Mouse (Mus musculus): ENCODE measurements around the gene Cldn13. TPM values are rescaled to one million over a fixed set of nuclear protein-coding genes. Genes with fewer than 3 reads are reported as not detected.
"Not testable (repeated sequence)": the region's sequence is repeated elsewhere in the genome, so short reads cannot be mapped to it uniquely, and the experiment has no call there.

The Cldn13 gene
- polyA plus RNA-seq, 1 experiment: not detected

GRCm38 (mm10) chr5:134947420-134948084, 32.2 kb upstream of the Cldn13 start:
- TF ChIP-seq CTCF (IDR thresholded peaks at IDR 0.05; ENCODE audit: insufficient read depth, low read depth, low read length) (no peak), POLR2A (IDR thresholded peaks at IDR 0.05; ENCODE audit: insufficient read depth, low read depth, low read length) (no peak)
- peaks cover 8% of the 10 kb centered on the region; the same call in 1 of the 2 replicates for H3K4me1 ChIP-seq (ENCODE audit: control insufficient read depth, insufficient read depth, low read length)
- H3K27ac ChIP-seq (ENCODE audit: insufficient read depth, low read depth, low read length): no peak overlapping the region
- WGBS: 77% methylated on average over 5 of the region's 5 CpGs
- H3K4me3 ChIP-seq (ENCODE audit: insufficient read depth, low read depth, low read length): no peak overlapping the region

- 26% methylated on average over 11 of the region's 11 CpGs for WGBS
- Histone ChIP-seq H3K4me1 (ENCODE audit: control insufficient read depth, insufficient read depth, low read length) (peaks cover 8% of the 10 kb centered on the region; the same call in 1 of the 2 replicates), H3K27ac (ENCODE audit: insufficient read depth, low read depth, low read length) (no peak within 1 kb of the TSS), H3K4me3 (ENCODE audit: insufficient read depth, low read depth, low read length) (no peak within 1 kb of the TSS)
- TF ChIP-seq POLR2A (IDR thresholded peaks at IDR 0.05; ENCODE audit: insufficient read depth, low read depth, low read length): no peak
- TF ChIP-seq CTCF (IDR thresholded peaks at IDR 0.05; ENCODE audit: insufficient read depth, low read depth, low read length): no peak
Observed at GRCm38 (mm10) chr5:134946857-134947255, 31.5 kb upstream of the Cldn13 start, which contains the start of gene Cldn4. Gene Cldn4 (minus strand): TSS chr5:134946934.

GRCm38 (mm10) chr5:134946063-134946856, 30.9 kb upstream of the Cldn13 start:
- Histone ChIP-seq H3K4me1 (ENCODE audit: control insufficient read depth, insufficient read depth, low read length) (peaks cover 8% of the 10 kb centered on the region; the same call in 1 of the 2 replicates), H3K27ac (ENCODE audit: insufficient read depth, low read depth, low read length) (no peak overlapping the region), H3K4me3 (ENCODE audit: insufficient read depth, low read depth, low read length) (no peak overlapping the region)
- TF ChIP-seq CTCF (IDR thresholded peaks at IDR 0.05; ENCODE audit: insufficient read depth, low read depth, low read length) (no peak), POLR2A (IDR thresholded peaks at IDR 0.05; ENCODE audit: insufficient read depth, low read depth, low read length) (no peak)
- WGBS: 37% methylated on average over 43 of the region's 43 CpGs

GRCm38 (mm10) chr5:134945266-134945959, 30.1 kb upstream of the Cldn13 start:
- Histone ChIP-seq H3K4me1 (ENCODE audit: control insufficient read depth, insufficient read depth, low read length) (peaks cover 8% of the 10 kb centered on the region; the same call in 1 of the 2 replicates), H3K27ac (ENCODE audit: insufficient read depth, low read depth, low read length) (no peak overlapping the region), H3K4me3 (ENCODE audit: insufficient read depth, low read depth, low read length) (no peak overlapping the region)
- WGBS: 59% methylated on average over 19 of the region's 19 CpGs
- TF ChIP-seq CTCF (IDR thresholded peaks at IDR 0.05; ENCODE audit: insufficient read depth, low read depth, low read length) (no peak), POLR2A (IDR thresholded peaks at IDR 0.05; ENCODE audit: insufficient read depth, low read depth, low read length) (no peak)

GRCm38 (mm10) chr5:134944179-134944578, 28.9 kb upstream of the Cldn13 start:
- 84% methylated on average over 5 of the region's 5 CpGs for WGBS
- Histone ChIP-seq H3K4me1 (ENCODE audit: control insufficient read depth, insufficient read depth, low read length) (peaks cover 8% of the 10 kb centered on the region; the same call in 1 of the 2 replicates), H3K4me3 (ENCODE audit: insufficient read depth, low read depth, low read length) (no peak overlapping the region), H3K27ac (ENCODE audit: insufficient read depth, low read depth, low read length) (no peak overlapping the region)
- TF ChIP-seq CTCF (IDR thresholded peaks at IDR 0.05; ENCODE audit: insufficient read depth, low read depth, low read length): no peak
- TF ChIP-seq POLR2A (IDR thresholded peaks at IDR 0.05; ENCODE audit: insufficient read depth, low read depth, low read length): no peak

GRCm38 (mm10) chr5:134942740-134943139, 27.4 kb upstream of the Cldn13 start:
- TF ChIP-seq CTCF (IDR thresholded peaks at IDR 0.05; ENCODE audit: insufficient read depth, low read depth, low read length) (no peak), POLR2A (IDR thresholded peaks at IDR 0.05; ENCODE audit: insufficient read depth, low read depth, low read length) (no peak)
- 70% methylated on average over 2 of the region's 2 CpGs for WGBS
- H3K4me1 ChIP-seq (ENCODE audit: control insufficient read depth, insufficient read depth, low read length): peaks cover 8% of the 10 kb centered on the region; the same call in 1 of the 2 replicates
- no peak overlapping the region for H3K4me3 ChIP-seq (ENCODE audit: insufficient read depth, low read depth, low read length)
- H3K27ac ChIP-seq (ENCODE audit: insufficient read depth, low read depth, low read length): no peak overlapping the region

- 91% methylated on average over 14 of the region's 14 CpGs for WGBS
- no peak overlapping the region for H3K27ac ChIP-seq (ENCODE audit: insufficient read depth, low read depth, low read length)
- H3K4me1 ChIP-seq (ENCODE audit: control insufficient read depth, insufficient read depth, low read length): peaks cover 3% of the 10 kb centered on the region; the same call in 1 of the 2 replicates
- H3K4me3 ChIP-seq (ENCODE audit: insufficient read depth, low read depth, low read length): no peak overlapping the region
- TF ChIP-seq POLR2A (IDR thresholded peaks at IDR 0.05; ENCODE audit: insufficient read depth, low read depth, low read length) (no peak), CTCF (IDR thresholded peaks at IDR 0.05; ENCODE audit: insufficient read depth, low read depth, low read length) (no peak)
Observed at GRCm38 (mm10) chr5:134941472-134942209, 26.3 kb upstream of the Cldn13 start.

GRCm38 (mm10) chr5:134939554-134939953, 24.2 kb upstream of the Cldn13 start:
- 95% methylated on average over 3 of the region's 7 CpGs for WGBS
- H3K4me3 ChIP-seq (ENCODE audit: insufficient read depth, low read depth, low read length); H3K4me1 ChIP-seq (ENCODE audit: control insufficient read depth, insufficient read depth, low read length); H3K27ac ChIP-seq (ENCODE audit: insufficient read depth, low read depth, low read length): not testable (repeated sequence)
